Comparison of ENCODE assay signal across 16 mouse cellular contexts in the genomic region with DNA sequence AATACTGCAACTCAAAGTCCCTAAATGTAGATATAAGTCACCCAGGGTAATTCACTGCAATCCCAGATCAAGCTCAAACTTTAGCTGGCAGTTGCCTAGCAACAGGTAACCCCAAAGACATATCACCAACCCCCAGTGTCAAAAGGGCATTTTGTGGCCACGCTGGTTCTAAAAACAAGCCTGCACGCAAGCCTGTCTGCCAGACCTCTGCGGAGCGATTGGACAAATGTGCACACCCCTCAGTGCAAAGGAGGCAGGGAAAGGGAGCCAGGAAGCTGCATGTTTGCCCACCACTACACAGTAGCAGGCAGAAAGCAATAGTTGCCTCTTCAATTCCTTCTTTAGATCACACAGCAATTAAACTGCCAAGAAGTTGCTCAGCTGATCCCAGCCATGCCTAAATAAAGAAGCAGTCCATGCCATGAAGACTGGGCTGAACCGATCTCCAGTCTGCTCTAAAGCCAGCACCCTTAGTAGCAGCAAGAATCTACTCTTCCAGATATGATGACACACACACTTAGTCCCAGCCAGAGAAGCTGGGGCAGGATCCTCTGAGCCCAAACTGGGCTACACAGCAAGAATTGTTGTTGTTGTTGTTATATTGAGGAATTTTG. TPM values are rescaled to one million over a fixed set of nuclear protein-coding genes. Genes with fewer than 3 reads are reported as not detected.
DNase-seq lines count a peak whose midpoint lies in the region; ATAC-seq lines count a peak whose summit lies in the region.
"Had no signal": no experiment of that assay in that cellular context is flagged by ENCODE, and none has a peak within 500 bp of the region (broad histone marks: within the 10 kb centered on the region; RNA-seq: fewer than 3 reads in every experiment).

No protein-coding gene starts in this region.

- no peak overlapping the region for H3K4me3 ChIP-seq in hindbrain, embryonic 16.5 days (ENCODE audit: low read length)
- H3K4me3 ChIP-seq in hindbrain, embryonic 11.5 days (ENCODE audit: low read depth, low read length): no peak overlapping the region
- H3K4me3 ChIP-seq in heart, embryonic 12.5 days: no peak overlapping the region
- H3K4me3 ChIP-seq: erythroblast, embryonic 14.5 days; lung, embryonic 15.5 days had no signal

- H3K9ac ChIP-seq in hindbrain, embryonic 16.5 days (ENCODE audit: low read depth, low read length): no peak overlapping the region
- no peak overlapping the region for H3K9ac ChIP-seq in hindbrain, embryonic 11.5 days (ENCODE audit: low read depth, low read length)
- H3K9ac ChIP-seq in heart, embryonic 12.5 days: no peak overlapping the region
- H3K9ac ChIP-seq: lung, embryonic 15.5 days had no signal

- DNase-seq in hindbrain, embryonic 11.5 days (ENCODE audit: low spot score): no peak
- DNase-seq in liver: peak; percentile 46
- DNase-seq in skeletal muscle tissue, adult 2 months (ENCODE audit: low read depth, low spot score): peak; percentile 67
- DNase-seq in left cerebral cortex, postnatal 14 days (ENCODE audit: low spot score in 2 of 2): no peak
- DNase-seq: cerebellum, adult 2 months; layer of hippocampus, adult 9-11 months; right cerebral cortex, adult 18-20 months; thymus, adult 18-20 months had no signal

- H3K27me3 ChIP-seq in hindbrain, embryonic 16.5 days (replicated peaks; ENCODE audit: control insufficient read depth, insufficient read depth, low read length): no peaks in the 10 kb centered on the region
- no peaks in the 10 kb centered on the region for H3K27me3 ChIP-seq in hindbrain, embryonic 11.5 days (ENCODE audit: control insufficient read depth, insufficient read depth, low read length)
- H3K27me3 ChIP-seq in heart, embryonic 12.5 days (replicated peaks): no peaks in the 10 kb centered on the region
- H3K27me3 ChIP-seq: lung, embryonic 15.5 days had no signal

- H3K4me2 ChIP-seq in hindbrain, embryonic 16.5 days (ENCODE audit: low read length): no peak overlapping the region
- H3K4me2 ChIP-seq in hindbrain, embryonic 11.5 days (replicated peaks; ENCODE audit: low read depth, low read length): no peak overlapping the region
- H3K4me2 ChIP-seq in heart, embryonic 12.5 days: 0 out of 2 replicates have a peak overlapping the region, but pooled peaks have one; percentile 12
- H3K4me2 ChIP-seq: lung, embryonic 15.5 days had no signal

- H3K9me3 ChIP-seq in hindbrain, embryonic 16.5 days (ENCODE audit: control insufficient read depth, low read length): no peaks in the 10 kb centered on the region
- H3K9me3 ChIP-seq in hindbrain, embryonic 11.5 days (ENCODE audit: control insufficient read depth, low read length): no peaks in the 10 kb centered on the region
- no peaks in the 10 kb centered on the region for H3K9me3 ChIP-seq in heart, embryonic 12.5 days (replicated peaks)
- H3K9me3 ChIP-seq: lung, embryonic 15.5 days had no signal

- H3K36me3 ChIP-seq in hindbrain, embryonic 16.5 days (ENCODE audit: control insufficient read depth, insufficient read depth, low read length): no peaks in the 10 kb centered on the region
- no peaks in the 10 kb centered on the region for H3K36me3 ChIP-seq in hindbrain, embryonic 11.5 days (ENCODE audit: control insufficient read depth, insufficient read depth, low read length)
- no peaks in the 10 kb centered on the region for H3K36me3 ChIP-seq in heart, embryonic 12.5 days
- H3K36me3 ChIP-seq: lung, embryonic 15.5 days had no signal

- intact Hi-C loops in left cerebral cortex, postnatal 14 days (cut with DNase I): no loop called here

- H3K4me1 ChIP-seq in hindbrain, embryonic 16.5 days (ENCODE audit: control insufficient read depth, insufficient read depth, low read depth, low read length): peaks cover 15% of the 10 kb centered on the region
- no peaks in the 10 kb centered on the region for H3K4me1 ChIP-seq in hindbrain, embryonic 11.5 days (replicated peaks; ENCODE audit: control insufficient read depth, insufficient read depth, low read length)
- peaks cover 75% of the 10 kb centered on the region for H3K4me1 ChIP-seq in heart, embryonic 12.5 days (replicated peaks)
- H3K4me1 ChIP-seq: lung, embryonic 15.5 days had no signal

- 0 out of 2 replicates have a peak, but pooled peaks have one; percentile 45 for ATAC-seq in hindbrain, embryonic 16.5 days
- no peak for ATAC-seq in hindbrain, embryonic 11.5 days (ENCODE audit: low FRiP score)
- ATAC-seq in heart, embryonic 12.5 days (ENCODE audit: insufficient number of reproducible peaks, low FRiP score): no peak
- no peak for ATAC-seq in granulocyte monocyte progenitor cell, adult 5-6 weeks (replicated peaks; ENCODE audit: poor library complexity, severe bottlenecking)
- ATAC-seq: forebrain, embryonic 16.5 days; intestine, embryonic 16.5 days had no signal

- no peak overlapping the region for H3K27ac ChIP-seq in hindbrain, embryonic 16.5 days (ENCODE audit: low read depth, low read length)
- H3K27ac ChIP-seq in hindbrain, embryonic 11.5 days (ENCODE audit: low read depth, low read length): no peak overlapping the region
- peak overlapping the region; percentile 56 for H3K27ac ChIP-seq in heart, embryonic 12.5 days (ENCODE audit: poor library complexity, severe bottlenecking)
- H3K27ac ChIP-seq: kidney, postnatal 0 days; lung, embryonic 15.5 days had no signal

- WGBS in hindbrain, embryonic 16.5 days: 42% methylated on average over 5 of the region's 5 CpGs
- 35% methylated on average over 5 of the region's 5 CpGs for WGBS in hindbrain, embryonic 11.5 days
- 40% methylated on average over 5 of the region's 5 CpGs for WGBS in heart, embryonic 12.5 days

RNA-seq across cellular contexts. Expression of gene Dpf3, which starts 13.4 kb away (rescaled TPM):
- polyA plus RNA-seq in hindbrain, embryonic 16.5 days (2015; fragmentation: Nextera tagmentation; extraction: Ambion mirVana): 20.9 and 23.2 TPM in 2 replicates
- 17.0 and 23.5 TPM in 2 replicates for polyA plus RNA-seq in hindbrain, embryonic 11.5 days (2014; fragmentation: Nextera tagmentation; extraction: Ambion mirVana)
- polyA plus RNA-seq in heart, embryonic 12.5 days (2016; fragmentation: Nextera tagmentation; extraction: Ambion mirVana): 27.1 and 31.2 TPM in 2 replicates
- total RNA-seq in granulocyte monocyte progenitor cell, adult 5-6 weeks (2014; fragmentation: Nextera tagmentation): not detected in 2 replicates
- 0.31 and 2.2 TPM in 2 replicates for total RNA-seq in granulocyte monocyte progenitor cell, adult 5-6 weeks (2017)
- 1 to 10 TPM; 6.7 to 7.5 TPM for total RNA-seq in left cerebral cortex, postnatal 14 days (2021)

RNA-seq across cellular contexts. Expression of gene Dcaf4, which starts 46.2 kb away (rescaled TPM):
- 47.3 and 48.2 TPM in 2 replicates for polyA plus RNA-seq in hindbrain, embryonic 16.5 days (2015; fragmentation: Nextera tagmentation; extraction: Ambion mirVana)
- polyA plus RNA-seq in hindbrain, embryonic 11.5 days (2014; fragmentation: Nextera tagmentation; extraction: Ambion mirVana): 25.0 and 26.5 TPM in 2 replicates
- 22.7 and 23.8 TPM in 2 replicates for polyA plus RNA-seq in heart, embryonic 12.5 days (2016; fragmentation: Nextera tagmentation; extraction: Ambion mirVana)
- total RNA-seq in granulocyte monocyte progenitor cell, adult 5-6 weeks (2014; fragmentation: Nextera tagmentation): 8.5 and 26.0 TPM in 2 replicates
- total RNA-seq in granulocyte monocyte progenitor cell, adult 5-6 weeks (2017): 10.7 and 12.4 TPM in 2 replicates
- total RNA-seq in left cerebral cortex, postnatal 14 days (2021): 10 to 100 TPM; 25.8 to 28.9 TPM

Comparison
In these comparisons a context has a peak if more than half of its experiments do, and no peak if none do; other contexts are left out.
1. DNase-seq: peak in liver (single experiment) and skeletal muscle tissue, adult 2 months (single experiment); none in hindbrain, embryonic 11.5 days (single experiment) and left cerebral cortex, postnatal 14 days (0 of 2).